Mouse (Mus musculus) heart, embryonic 14.5 days (tissue): Measurements from ENCODE around the gene Idh2. TPM values are rescaled to one million over a fixed set of nuclear protein-coding genes. Genes with fewer than 3 reads are reported as not detected.

ENCODE experiments used
- ATAC-seq: fragments of 200-750 bp; cut with Nextera tagmentation; 2 replicates; pipeline ENCODE4 v1.8.0; 2017; ENCODE audit warnings: low read depth, moderate TSS enrichment; ENCODE audit not compliant: insufficient number of reproducible peaks, insufficient read depth, low FRiP score
- H3K27ac ChIP-seq, 2 experiments: fragments of 200-500 bp in 1 of 2; fragments of 300-500 bp in 1 of 2; sonication (generic) in 1 of 2; replicated peaks in 1 of 2; 2 replicates each; pipeline ENCODE4 v1.5.1; 2012 to 2014; ENCODE audit warnings: low read depth in 2 of 2, low read length in 2 of 2, control low read depth in 1 of 2, mild to moderate bottlenecking in 1 of 2, mixed read lengths in 1 of 2; ENCODE audit not compliant: control insufficient read depth in 1 of 2, insufficient read depth in 1 of 2
- H3K27me3 ChIP-seq: fragments of 300-500 bp; sonication (generic); 2 replicates; pipeline ENCODE4 v1.6.1; 2014; ENCODE audit warnings: mild to moderate bottlenecking, low read length, control low read depth; ENCODE audit not compliant: control insufficient read depth, insufficient read depth
- H3K36me3 ChIP-seq: fragments of 300-500 bp; sonication (generic); 2 replicates; pipeline ENCODE4 v1.6.1; 2014; ENCODE audit warnings: mild to moderate bottlenecking, control low read depth, low read length, mixed read lengths; ENCODE audit not compliant: control insufficient read depth, insufficient read depth
- H3K4me1 ChIP-seq, 2 experiments: fragments of 200-500 bp in 1 of 2; fragments of 300-500 bp in 1 of 2; sonication (generic) in 1 of 2; 2 replicates each; pipeline ENCODE4 v1.6.1; 2012 to 2014; ENCODE audit warnings: low read length in 2 of 2, control low read depth in 1 of 2, mixed read lengths in 1 of 2; ENCODE audit not compliant: control insufficient read depth in 2 of 2, insufficient read depth in 2 of 2
- H3K4me2 ChIP-seq: fragments of 300-500 bp; sonication (generic); 2 replicates; pipeline ENCODE4 v1.6.1; 2014; ENCODE audit warnings: mild to moderate bottlenecking, low read length
- H3K4me3 ChIP-seq, 2 experiments: fragments of 200-500 bp in 1 of 2; fragments of 300-500 bp in 1 of 2; sonication (generic) in 1 of 2; 2 replicates each; pipeline ENCODE4 v1.5.1; 2012 to 2014; ENCODE audit warnings: low read length in 2 of 2, mild to moderate bottlenecking in 2 of 2, control low read depth in 1 of 2, low read depth in 1 of 2, moderate library complexity in 1 of 2; ENCODE audit not compliant: control insufficient read depth in 1 of 2, insufficient read depth in 1 of 2
- H3K9ac ChIP-seq: fragments of 300-500 bp; sonication (generic); 2 replicates; pipeline ENCODE4 v1.6.1; 2014; ENCODE audit warnings: mild to moderate bottlenecking, low read length
- H3K9me3 ChIP-seq: fragments of 300-500 bp; sonication (generic); 2 replicates; pipeline ENCODE4 v1.6.1; 2016; ENCODE audit warnings: low read length, control low read depth; ENCODE audit not compliant: control insufficient read depth
- WGBS: fragments of 180-500 bp; shearing (Covaris S2); extraction: QIAGEN DNeasy Blood & Tissue Kit; methylation state at CpG from one replicate; pipeline ENCODE4 v1.1.7; 2014; 5-methylcytosine and 5-hydroxymethylcytosine counted together
- polyA plus RNA-seq: library from polyadenylated mRNA; unstranded; fragments of >200 nt; fragmentation: Nextera tagmentation; extraction: Ambion mirVana; gene quantifications from 2 replicates; pipeline ENCODE4 v1.2.1, GENCODE M21; 2014

Gene Idh2
- polyA plus RNA-seq, 1 experiment from 2014 or later, result 2,473 TPM

DNA sequence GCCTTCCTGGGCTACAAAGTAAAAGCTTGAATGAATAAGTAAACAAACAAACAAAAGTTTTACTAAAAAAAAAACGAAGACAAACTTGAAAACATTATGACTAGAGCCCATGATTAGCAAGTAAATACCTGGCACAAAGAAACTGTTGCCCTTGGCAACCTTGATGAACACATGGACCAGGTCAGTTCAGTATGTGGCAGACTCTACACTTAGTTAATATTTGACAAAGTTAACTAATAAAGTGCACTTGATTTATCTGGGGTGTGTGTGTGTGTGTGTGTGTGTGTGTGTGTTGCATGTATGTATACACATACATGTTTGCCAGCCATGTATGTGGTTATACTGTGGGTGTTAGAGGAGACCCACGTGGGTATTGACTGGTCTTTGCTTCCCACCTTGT, 65.4 kb downstream of the Idh2 start:
- Histone ChIP-seq H3K4me2 (no peak overlapping the region), H3K4me1 (peaks cover 23 to 38% of the 10 kb centered on the region in 2 experiments), H3K27ac (no peak overlapping the region), H3K36me3 (peaks cover 7% of the 10 kb centered on the region; the same call in 1 of the 2 replicates), H3K9ac (no peak overlapping the region), H3K9me3 (no peaks in the 10 kb centered on the region), H3K27me3 (no peaks in the 10 kb centered on the region), H3K4me3 (no peak overlapping the region)
- WGBS, result 68% methylated on average over 2 of the region's 2 CpGs
- no peak for ATAC-seq

DNA sequence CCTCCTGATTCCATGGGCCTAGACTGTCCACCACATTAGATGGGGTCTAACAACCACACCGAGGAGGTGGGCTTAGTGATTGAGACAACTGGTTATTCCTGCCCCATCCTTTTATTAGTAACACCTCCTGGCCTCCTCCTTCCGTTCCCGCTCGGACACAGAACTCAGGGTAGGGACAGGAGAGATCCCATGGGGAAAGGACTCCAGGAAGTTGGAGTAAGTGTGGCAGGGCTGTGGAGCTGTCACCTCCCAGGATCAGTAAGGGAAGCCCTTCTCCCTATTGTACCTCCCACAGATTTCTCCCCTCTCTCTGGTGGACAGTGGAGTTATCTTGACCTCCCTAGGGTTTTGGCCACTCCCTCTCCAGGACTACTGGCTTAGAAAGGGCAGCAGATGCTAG, 68.2 kb downstream of the Idh2 start:
- Histone ChIP-seq H3K4me3 (no peak overlapping the region), H3K4me1 (peaks cover 21 to 34% of the 10 kb centered on the region in 2 experiments), H3K4me2 (no peak overlapping the region), H3K9me3 (no peaks in the 10 kb centered on the region), H3K27me3 (no peaks in the 10 kb centered on the region), H3K9ac (no peak overlapping the region), H3K27ac (no peak overlapping the region), H3K36me3 (0 out of 2 replicates have a peak, but pooled peaks cover under 1% of the 10 kb centered on the region)
- no peak for ATAC-seq
- 49% methylated on average over 4 of the region's 4 CpGs for WGBS

Other genes with a start within 250 kb of the Idh2 start
- 27.7 and 28.1 TPM in 2 replicates for gene Ap3s2, start 194.7 kb downstream of the Idh2 start, polyA plus RNA-seq
- gene Arpin, start 180.0 kb downstream of the Idh2 start, polyA plus RNA-seq, result 29.4 and 30.2 TPM in 2 replicates
- gene Zfp710, start 90.6 kb downstream of the Idh2 start, polyA plus RNA-seq, result 11.5 and 12.2 TPM in 2 replicates
- 11.8 and 12.4 TPM in 2 replicates for gene Sema4b, start 71.4 kb upstream of the Idh2 start, polyA plus RNA-seq
- 56.1 and 57.6 TPM in 2 replicates for gene Cib1, start 117.4 kb upstream of the Idh2 start, polyA plus RNA-seq
- gene Gdpgp1, start 117.5 kb upstream of the Idh2 start, polyA plus RNA-seq, result 3.3 and 3.6 TPM in 2 replicates
- gene Ttll13, start 131.0 kb upstream of the Idh2 start, polyA plus RNA-seq, result 0.62 and 1.6 TPM in 2 replicates
- 41.8 and 42.8 TPM in 2 replicates for gene Ngrn, start 145.8 kb upstream of the Idh2 start, polyA plus RNA-seq
- 11.4 and 12.0 TPM in 2 replicates for gene Vps33b, start 154.3 kb upstream of the Idh2 start, polyA plus RNA-seq
- 148 and 149 TPM in 2 replicates for gene Prc1, start 179.1 kb upstream of the Idh2 start, polyA plus RNA-seq
- gene Rccd1, start 209.1 kb upstream of the Idh2 start, polyA plus RNA-seq, result 7.6 and 7.8 TPM in 2 replicates
- 11.2 and 12.0 TPM in 2 replicates for gene Unc45a, start 225.6 kb upstream of the Idh2 start, polyA plus RNA-seq
- 18.2 and 23.1 TPM in 2 replicates for gene Hddc3, start 227.7 kb upstream of the Idh2 start, polyA plus RNA-seq